Mouse (Mus musculus): Measurements from ENCODE around the gene Vwa3b.
A peak's percentile ranks its signal among the peaks of the same experiment; 100 is the strongest.

The Vwa3b gene

GRCm38 (mm10) chr1:37011626-37012209 lies 14.7 kb upstream of the Vwa3b start:
- no peak for DNase-seq

- no peak for DNase-seq
Measured at GRCm38 (mm10) chr1:37013006-37013405, 13.4 kb upstream of the Vwa3b start.

GRCm38 (mm10) chr1:37013687-37014086 lies 12.7 kb upstream of the Vwa3b start:
- no peak for DNase-seq

DNA sequence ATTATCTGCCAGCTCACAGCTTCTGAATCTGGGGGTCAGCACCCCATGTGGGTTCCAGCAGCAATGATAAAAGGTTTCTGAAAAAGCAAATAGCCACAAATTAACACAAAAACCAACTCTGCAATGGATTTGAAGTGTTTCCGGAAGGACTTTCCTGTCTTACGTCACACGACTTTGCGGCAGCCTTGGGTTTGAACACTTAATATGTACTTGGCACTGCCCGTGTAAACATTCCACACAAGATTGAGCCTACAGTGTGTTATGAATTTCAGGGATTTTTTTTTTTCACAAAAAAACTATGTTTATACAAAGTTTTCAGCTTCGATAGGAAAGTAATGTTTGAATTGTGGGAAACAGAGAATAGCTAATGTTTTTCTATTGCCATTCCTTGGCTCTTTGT lies 7.4 kb upstream of the Vwa3b start:
- DNase-seq = no peak

GRCm38 (mm10) chr1:37022704-37023103 lies 3.7 kb upstream of the Vwa3b start:
- no peak for DNase-seq

- DNase-seq = no peak
Measured at GRCm38 (mm10) chr1:37024736-37025135, 1.7 kb upstream of the Vwa3b start.

GRCm38 (mm10) chr1:37025376-37025775 lies 1.0 kb upstream of the Vwa3b start:
- no peak for DNase-seq

DNA sequence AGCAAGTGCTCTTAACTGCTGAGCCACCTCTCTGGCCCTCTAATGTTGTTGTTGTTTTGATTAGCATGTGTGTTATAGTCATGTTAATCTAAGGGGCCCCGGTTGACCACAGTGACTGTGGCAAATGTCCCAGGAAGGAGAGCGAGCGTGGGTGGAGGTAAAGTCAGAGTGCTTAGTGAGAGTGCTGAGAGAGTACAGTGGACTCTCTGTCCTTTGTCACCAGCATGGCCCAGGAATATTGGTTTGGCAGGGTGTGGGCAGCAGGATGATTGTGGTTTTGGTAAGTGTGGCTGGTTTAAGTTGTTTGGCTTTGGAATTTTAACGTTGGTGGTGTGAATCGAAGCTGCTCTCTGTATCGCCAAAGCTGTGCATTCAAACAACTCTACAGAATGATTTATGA lies 470 bp downstream of the Vwa3b start:
- no peak for DNase-seq

- DNase-seq = no peak
Measured at GRCm38 (mm10) chr1:37028439-37029153, 2.2 kb downstream of the Vwa3b start.

DNA sequence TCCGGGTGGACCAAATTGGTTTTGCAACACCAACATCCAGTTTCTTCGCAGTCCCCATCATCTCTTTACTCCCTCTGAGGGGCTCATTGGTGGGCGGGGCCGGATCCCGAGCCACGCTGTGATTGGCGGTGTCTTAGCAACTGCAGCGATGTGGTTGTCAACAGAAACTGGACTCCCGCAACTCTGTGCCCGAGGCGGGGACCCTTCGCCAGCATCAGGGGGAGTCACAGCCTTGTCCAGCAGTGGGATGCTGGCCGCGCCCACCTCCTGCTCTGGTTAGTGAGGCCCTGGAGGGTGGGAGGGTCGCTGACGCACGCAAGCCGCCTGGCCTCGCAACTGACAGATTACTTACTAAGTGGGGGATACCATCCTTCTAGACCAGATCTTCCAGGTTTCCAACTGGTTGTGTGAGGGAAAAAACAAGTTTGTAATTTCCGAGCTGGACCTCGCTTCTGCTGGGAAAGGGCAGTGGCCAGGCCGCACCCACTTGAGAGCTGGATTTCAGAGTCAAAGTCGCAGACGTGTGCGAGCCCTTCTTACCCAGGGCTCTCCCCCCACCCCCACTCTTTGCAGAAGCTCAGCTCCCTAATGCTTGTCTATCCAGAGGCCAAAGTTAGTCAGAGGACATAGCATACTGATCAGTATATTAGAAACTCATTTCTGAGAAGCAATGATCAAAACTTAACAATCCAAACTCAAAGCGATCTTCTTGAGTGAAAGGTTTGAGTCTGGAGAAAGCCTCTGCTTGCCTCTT lies 2.9 kb downstream of the Vwa3b start:
- peak; percentile 4 for DNase-seq

GRCm38 (mm10) chr1:37029942-37030341 lies 3.5 kb downstream of the Vwa3b start:
- DNase-seq = no peak

GRCm38 (mm10) chr1:37030693-37031092 lies 4.3 kb downstream of the Vwa3b start:
- no peak for DNase-seq

GRCm38 (mm10) chr1:37035879-37036278 lies 9.5 kb downstream of the Vwa3b start:
- no peak for DNase-seq

- DNase-seq = no peak
Measured at GRCm38 (mm10) chr1:37041126-37041525, 14.7 kb downstream of the Vwa3b start.

DNA sequence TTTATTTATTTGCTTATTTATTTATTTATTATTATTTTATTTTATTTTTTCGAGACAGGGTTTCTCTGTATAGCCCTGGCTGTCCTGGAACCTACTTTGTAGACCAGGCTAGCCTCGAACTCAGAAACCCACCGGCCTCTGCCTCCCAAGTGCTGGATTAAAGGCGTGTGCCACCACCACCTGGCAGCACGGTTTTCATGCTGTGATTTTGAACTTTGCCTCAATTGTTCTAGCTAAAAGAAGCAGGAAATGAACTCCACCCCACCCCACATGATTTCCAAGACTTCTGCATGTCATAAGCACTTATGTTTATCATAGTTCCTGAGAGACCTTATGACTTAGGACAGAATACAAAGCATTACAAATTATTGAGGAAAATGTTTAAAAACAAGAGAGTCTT lies 15.5 kb downstream of the Vwa3b start:
- DNase-seq = no peak

DNA sequence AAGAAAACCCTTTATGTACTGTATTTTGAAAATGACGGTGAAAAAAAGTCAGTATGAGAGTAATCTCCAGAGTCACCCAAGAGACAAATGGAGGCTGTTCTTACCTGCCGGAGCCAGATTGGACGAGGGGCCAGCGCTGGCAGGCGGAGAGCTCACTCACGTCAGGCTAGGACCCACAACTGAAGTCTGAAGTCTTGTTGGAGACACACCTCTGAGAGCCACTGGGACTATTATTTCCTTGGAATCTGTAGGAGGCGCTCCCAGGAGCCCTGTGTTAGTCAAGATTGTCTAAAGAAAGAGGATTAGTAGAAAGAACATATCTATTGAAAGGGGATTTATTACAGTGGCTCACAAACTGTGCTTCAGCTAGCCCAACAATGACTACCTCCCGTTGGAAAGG lies 16.4 kb downstream of the Vwa3b start:
- DNase-seq = no peak

DNA sequence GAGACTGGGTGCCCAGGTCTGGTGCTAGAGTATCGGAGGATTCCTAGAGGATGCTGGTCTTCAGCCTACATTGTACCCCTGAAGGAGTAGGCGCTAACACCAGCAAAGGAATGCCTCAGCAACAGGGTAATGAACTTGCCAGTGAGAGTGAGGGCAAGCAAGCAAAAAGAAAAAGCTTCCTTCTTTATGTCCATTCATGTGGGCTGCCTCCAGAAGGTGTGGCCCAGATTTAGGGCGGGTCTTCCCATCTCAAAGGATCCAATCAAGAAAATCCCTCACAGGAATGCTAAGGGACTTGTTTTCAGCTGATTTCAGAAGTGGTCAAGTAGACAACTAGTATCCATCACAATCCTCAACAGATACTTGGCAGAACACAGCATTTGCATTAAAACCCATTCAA lies 16.8 kb downstream of the Vwa3b start:
- DNase-seq = no peak

- DNase-seq = no peak
Measured at GRCm38 (mm10) chr1:37045472-37045871, 19.1 kb downstream of the Vwa3b start.

DNA sequence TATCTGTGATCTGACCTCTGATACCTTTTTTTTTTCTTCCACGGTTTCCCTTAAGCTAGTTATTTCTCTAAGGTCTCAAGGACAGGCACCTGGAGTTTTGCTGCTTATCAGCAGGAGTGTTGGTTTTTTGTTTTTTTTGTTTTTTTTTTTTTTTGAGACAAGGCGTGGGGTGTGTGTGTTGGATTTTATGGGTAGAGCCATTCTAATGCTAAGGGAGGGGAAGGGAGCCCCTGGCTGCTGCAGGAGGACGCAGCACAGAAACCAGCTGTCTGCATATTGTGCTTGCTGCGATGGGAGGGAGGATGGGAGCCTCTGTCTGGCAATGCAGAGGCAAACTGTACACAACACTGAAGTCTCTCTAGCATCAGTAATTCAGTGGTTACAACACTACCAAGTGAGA lies 22.8 kb downstream of the Vwa3b start:
- no peak for DNase-seq

- no peak for DNase-seq
Measured at GRCm38 (mm10) chr1:37053691-37054090, 27.3 kb downstream of the Vwa3b start.

GRCm38 (mm10) chr1:37056831-37057561 lies 30.6 kb downstream of the Vwa3b start:
- no peak for DNase-seq

- DNase-seq = no peak
Measured at GRCm38 (mm10) chr1:37060856-37061255, 34.5 kb downstream of the Vwa3b start.

- DNase-seq = no peak
Measured at GRCm38 (mm10) chr1:37063053-37063452, 36.7 kb downstream of the Vwa3b start.

GRCm38 (mm10) chr1:37063841-37064240 lies 37.4 kb downstream of the Vwa3b start:
- no peak for DNase-seq
